Mouse (Mus musculus) 3134 (cell line): ENCODE measurements at regions not wholly inside any gene's neighbourhood (a gene's known extent, or its start where the extent isn't known, plus 50 kb on each side); places are given as distances from the start of the nearest gene placed in this dataset.
"Not testable (repeated sequence)": the region's sequence is repeated elsewhere in the genome, so short reads cannot be mapped to it uniquely, and the experiment has no call there.

ENCODE experiments used
- DNase-seq: peaks from one replicate; pipeline ENCODE4 v3.0.0-alpha.2; 2011; ENCODE audit warnings: low spot score; ENCODE audit not compliant: insufficient read length; ENCODE audit errors: extremely low read depth

GRCm38 (mm10) chr7:116679195-116679594 is 175.0 kb downstream of the Nucb2 start:
- DNase-seq: no peak

- DNase-seq: no peak
Observed at GRCm38 (mm10) chr7:116680523-116680922, 176.4 kb downstream of the Nucb2 start.

GRCm38 (mm10) chr7:116681268-116681667 is 177.1 kb downstream of the Nucb2 start:
- no peak for DNase-seq

GRCm38 (mm10) chr7:116700409-116700808 is 196.2 kb downstream of the Nucb2 start:
- no peak for DNase-seq

GRCm38 (mm10) chr7:116701466-116702342 is 197.5 kb downstream of the Nucb2 start:
- peak; percentile 14 for DNase-seq

GRCm38 (mm10) chr7:116702596-116702995 is 198.4 kb downstream of the Nucb2 start:
- DNase-seq: no peak

- no peak for DNase-seq
Observed at GRCm38 (mm10) chr7:116711541-116711940, 207.4 kb downstream of the Nucb2 start.

GRCm38 (mm10) chr7:116713200-116713599 is 209.0 kb downstream of the Nucb2 start:
- no peak for DNase-seq

- DNase-seq: no peak
Observed at GRCm38 (mm10) chr7:116715234-116716046, 211.3 kb downstream of the Nucb2 start.

- no peak for DNase-seq
Observed at GRCm38 (mm10) chr7:116728379-116728778, 224.2 kb downstream of the Nucb2 start.

- no peak for DNase-seq
Observed at GRCm38 (mm10) chr7:116729795-116730194, 225.6 kb downstream of the Nucb2 start.

- DNase-seq: no peak
Observed at GRCm38 (mm10) chr7:116735676-116736075, 231.5 kb downstream of the Nucb2 start.

GRCm38 (mm10) chr7:116736333-116736732 is 232.2 kb downstream of the Nucb2 start:
- no peak for DNase-seq

- no peak for DNase-seq
Observed at GRCm38 (mm10) chr7:116738009-116738408, 233.8 kb downstream of the Nucb2 start.

GRCm38 (mm10) chr7:116754556-116754955 is 250.4 kb downstream of the Nucb2 start:
- DNase-seq: no peak

- not testable (repeated sequence) for DNase-seq
Observed at GRCm38 (mm10) chr7:116792181-116792580, 288.0 kb downstream of the Nucb2 start.

GRCm38 (mm10) chr7:116808475-116808874 is 304.3 kb downstream of the Nucb2 start:
- no peak for DNase-seq

- DNase-seq: no peak
Observed at GRCm38 (mm10) chr7:116816494-116816893, 312.3 kb downstream of the Nucb2 start.

- no peak for DNase-seq
Observed at GRCm38 (mm10) chr7:116817991-116818390, 313.8 kb downstream of the Nucb2 start.

- DNase-seq: no peak
Observed at GRCm38 (mm10) chr7:116820613-116821012, 316.4 kb downstream of the Nucb2 start.

GRCm38 (mm10) chr7:116842894-116843293 is 338.7 kb downstream of the Nucb2 start:
- DNase-seq: no peak
